ENCODE assay signal across 5 mouse cellular contexts in the genomic region with DNA sequence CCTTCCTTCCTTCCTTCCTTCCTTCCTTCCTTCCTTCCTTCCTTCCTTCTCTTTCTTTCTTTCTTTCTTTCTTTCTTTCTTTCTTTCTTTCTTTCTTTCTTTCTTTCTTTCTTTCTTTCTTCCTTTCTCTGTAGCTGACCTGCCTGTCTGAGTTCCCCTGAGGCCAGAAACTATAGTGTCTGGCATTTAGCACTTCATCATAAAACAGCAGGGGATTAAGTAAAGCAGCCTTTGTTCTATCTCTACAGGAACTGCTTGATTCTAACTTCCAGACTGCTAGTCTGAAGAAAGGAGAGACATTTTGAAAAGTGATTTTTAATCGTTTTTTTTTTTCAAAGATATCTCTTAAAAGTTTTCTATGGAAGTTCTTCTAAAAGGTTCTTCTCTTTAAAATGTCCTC.
DNase-seq lines count a peak whose midpoint lies in the region.

No protein-coding gene starts in this region.

- peak; percentile 48 for DNase-seq in ES-CJ7 (ENCODE audit: low read depth, low spot score)
- peak; percentile 83 for DNase-seq in R1 (ENCODE audit: low read depth, low spot score)
- DNase-seq in ZHBTc4 (ENCODE audit: low read depth, low spot score), result peak; percentile 59
- peak; percentile 3 for DNase-seq in forelimb bud, embryonic 11.5 days (ENCODE audit: low read depth, low spot score)
- DNase-seq in hindlimb bud, embryonic 11.5 days (ENCODE audit: extremely low spot score, low read depth, low spot score), result peak; percentile 6

Comparison
In these comparisons a context has a peak if more than half of its experiments do, and no peak if none do; other contexts are left out.
1. Peak in every context shown above with its lines: DNase-seq.
2. DNase-seq: peak in every context shown above with its lines; median percentile 83 in R1; 59 in ZHBTc4; 48 in ES-CJ7; 6 in hindlimb bud, embryonic 11.5 days; 3 in forelimb bud, embryonic 11.5 days.